Mouse (Mus musculus) neural tube, embryonic 13.5 days (tissue): ENCODE measurements at regions not wholly inside any gene's neighbourhood (a gene's known extent, or its start where the extent isn't known, plus 50 kb on each side); places are given as distances from the start of the nearest gene placed in this dataset.
A peak's percentile ranks its signal among the peaks of the same experiment; 100 is the strongest.

Experiments
- ATAC-seq: fragments of 200-750 bp; cut with Nextera tagmentation; 2 replicates; pipeline ENCODE4 v1.8.0; 2017; ENCODE audit warnings: low read depth, mild to moderate bottlenecking, moderate TSS enrichment, moderate library complexity
- H3K27ac ChIP-seq: fragments of 300-500 bp; sonication (generic); replicated peaks from 2 replicates; pipeline ENCODE4 v1.5.1; 2015; ENCODE audit warnings: moderate library complexity, mild to moderate bottlenecking, inconsistent platforms
- H3K27me3 ChIP-seq: fragments of 300-500 bp; sonication (generic); 2 replicates; pipeline ENCODE4 v1.6.1; 2015; ENCODE audit warnings: mild to moderate bottlenecking, inconsistent platforms
- H3K36me3 ChIP-seq: fragments of 300-500 bp; sonication (generic); 2 replicates; pipeline ENCODE4 v1.6.1; 2015; ENCODE audit warnings: mild to moderate bottlenecking, inconsistent platforms
- H3K4me1 ChIP-seq: fragments of 300-500 bp; sonication (generic); replicated peaks from 2 replicates; pipeline ENCODE4 v1.6.1; 2015; ENCODE audit warnings: inconsistent platforms
- H3K4me2 ChIP-seq: fragments of 300-500 bp; sonication (generic); 2 replicates; pipeline ENCODE4 v1.6.1; 2015; ENCODE audit warnings: inconsistent platforms, mild to moderate bottlenecking, moderate library complexity
- H3K4me3 ChIP-seq: fragments of 300-500 bp; sonication (generic); 2 replicates; pipeline ENCODE4 v1.5.1; 2015; ENCODE audit warnings: mild to moderate bottlenecking, inconsistent platforms
- H3K9ac ChIP-seq: fragments of 300-500 bp; sonication (generic); 2 replicates; pipeline ENCODE4 v1.6.1; 2015; ENCODE audit warnings: moderate library complexity, mild to moderate bottlenecking, inconsistent platforms
- H3K9me3 ChIP-seq: fragments of 300-500 bp; sonication (generic); 2 replicates; pipeline ENCODE4 v1.6.1; 2016; ENCODE audit warnings: inconsistent platforms
- WGBS: fragments of 180-500 bp; shearing (Covaris S2); methylation state at CpG from one replicate; pipeline ENCODE4 v1.1.7; 2015; 5-methylcytosine and 5-hydroxymethylcytosine counted together

GRCm38 (mm10) chr15:62460026-62460607 is 1384.9 kb downstream of the Gsdmc2 start:
- H3K4me1 ChIP-seq, result 0 out of 2 replicates have a peak, but pooled peaks cover 10% of the 10 kb centered on the region
- ATAC-seq, result no peak
- no peaks in the 10 kb centered on the region for H3K27me3 ChIP-seq
- H3K36me3 ChIP-seq, result no peaks in the 10 kb centered on the region
- no peak overlapping the region for H3K4me3 ChIP-seq
- no peak overlapping the region for H3K27ac ChIP-seq
- no peak overlapping the region for H3K9ac ChIP-seq
- no peak overlapping the region for H3K4me2 ChIP-seq
- 80% methylated on average over 6 of the region's 6 CpGs for WGBS
- no peaks in the 10 kb centered on the region for H3K9me3 ChIP-seq

DNA sequence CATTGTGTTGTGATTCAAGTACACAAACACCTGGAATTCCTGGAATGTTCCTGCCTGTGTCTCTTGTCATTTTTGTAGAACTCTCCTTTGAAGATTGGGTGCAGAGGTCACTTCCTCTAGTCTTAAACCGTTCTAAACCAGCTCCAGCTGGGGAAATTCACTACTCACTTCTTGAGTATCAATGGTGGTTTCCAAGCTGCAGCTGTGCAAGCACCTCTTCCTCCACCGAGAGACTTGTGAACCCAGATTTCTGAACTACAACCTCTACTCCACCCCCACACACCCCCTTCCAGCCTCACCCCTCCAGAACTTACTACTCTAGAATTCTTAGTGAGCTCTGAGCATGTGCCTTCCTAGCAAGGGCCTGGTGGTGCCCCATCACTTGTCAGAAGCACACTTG is 1387.0 kb downstream of the Gsdmc2 start:
- WGBS, result 61% methylated on average over 2 of the region's 2 CpGs

DNA sequence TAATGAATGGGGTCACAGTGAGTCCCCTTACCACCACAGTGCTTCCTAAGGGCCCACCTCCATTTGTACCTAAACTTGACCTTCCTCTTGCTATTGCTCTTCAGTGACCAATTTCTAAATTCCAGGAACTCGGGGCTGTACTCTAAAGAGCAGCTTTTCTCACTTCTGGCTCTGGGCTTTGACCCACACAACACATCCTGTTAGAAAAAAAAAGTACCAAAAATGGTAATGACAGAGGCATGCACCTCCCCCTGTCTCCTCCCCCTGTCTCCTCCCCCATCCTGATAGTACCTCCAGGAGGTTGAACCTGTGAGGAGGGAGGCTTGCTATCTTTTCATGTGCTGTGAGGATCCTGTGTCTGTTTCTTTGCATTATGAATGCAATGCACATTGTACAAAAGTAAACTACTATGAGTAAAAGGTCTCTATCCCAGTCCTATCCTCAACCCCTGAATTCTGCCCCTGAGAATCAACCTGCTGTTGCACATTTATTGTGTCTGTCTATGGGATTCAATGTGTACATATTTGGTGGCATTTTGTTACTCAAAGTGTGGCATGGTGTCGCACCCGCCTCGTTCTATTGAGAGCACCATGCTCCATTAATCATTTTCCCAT is 1387.8 kb downstream of the Gsdmc2 start:
- no peak overlapping the region for H3K27ac ChIP-seq
- no peak overlapping the region for H3K4me2 ChIP-seq
- ATAC-seq, result no peak
- no peak overlapping the region for H3K4me3 ChIP-seq
- H3K9me3 ChIP-seq, result no peaks in the 10 kb centered on the region
- no peaks in the 10 kb centered on the region for H3K36me3 ChIP-seq
- no peaks in the 10 kb centered on the region for H3K27me3 ChIP-seq
- 68% methylated on average over 4 of the region's 4 CpGs for WGBS
- H3K4me1 ChIP-seq, result no peaks in the 10 kb centered on the region
- H3K9ac ChIP-seq, result no peak overlapping the region

More for the DNA sequence above, 1387.0 kb downstream of the Gsdmc2 start:
- Histone ChIP-seq H3K27me3 (no peaks in the 10 kb centered on the region), H3K9ac (no peak overlapping the region), H3K36me3 (no peaks in the 10 kb centered on the region), H3K4me2 (no peak overlapping the region), H3K9me3 (no peaks in the 10 kb centered on the region), H3K4me1 (0 out of 2 replicates have a peak, but pooled peaks cover 8% of the 10 kb centered on the region), H3K27ac (no peak overlapping the region), H3K4me3 (no peak overlapping the region)
- no peak for ATAC-seq

DNA sequence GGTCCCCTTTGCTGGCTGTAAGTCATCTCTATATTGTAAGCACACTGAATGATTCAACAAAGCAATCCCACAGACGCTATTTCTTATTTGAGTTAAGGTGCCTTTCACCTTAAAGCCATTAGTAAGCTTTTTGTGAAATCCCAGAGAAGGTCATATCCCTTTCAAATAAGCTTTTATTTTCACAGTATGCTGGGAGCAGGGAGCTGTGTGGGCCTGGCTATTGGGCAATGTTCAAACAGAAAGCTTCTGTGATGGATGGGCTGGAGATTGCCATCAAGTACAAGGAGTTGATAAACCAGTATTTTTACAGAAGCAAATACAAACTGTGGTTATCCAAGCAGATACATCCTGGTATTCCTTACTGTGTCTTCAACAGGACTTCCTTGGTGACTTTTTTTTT is 1389.0 kb downstream of the Gsdmc2 start:
- Histone ChIP-seq H3K36me3 (no peaks in the 10 kb centered on the region), H3K9ac (no peak overlapping the region), H3K4me2 (no peak overlapping the region), H3K4me3 (no peak overlapping the region), H3K9me3 (no peaks in the 10 kb centered on the region), H3K27me3 (no peaks in the 10 kb centered on the region), H3K4me1 (no peaks in the 10 kb centered on the region), H3K27ac (no peak overlapping the region)
- ATAC-seq, result no peak
- WGBS, result 58% methylated on average over 1 of the region's 1 CpGs

DNA sequence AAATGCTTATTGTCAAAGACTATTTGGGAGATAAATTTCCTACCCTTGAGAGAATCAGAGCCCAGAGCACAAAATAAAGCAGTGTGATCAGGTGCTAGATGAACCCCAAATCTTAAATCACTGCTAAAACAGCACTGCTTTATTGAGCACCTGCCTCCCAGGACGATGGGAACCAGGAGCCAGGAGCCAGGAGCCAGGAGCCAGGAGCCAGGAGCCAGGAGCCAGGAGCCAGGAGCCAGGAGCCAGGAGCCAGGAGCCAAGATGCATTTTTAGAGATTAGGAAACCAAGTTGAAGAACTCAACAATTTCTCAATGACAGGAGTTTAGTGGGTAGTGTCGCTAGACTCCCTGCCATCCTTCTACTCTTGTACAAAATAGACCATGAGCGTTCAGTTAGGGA is 1396.9 kb downstream of the Gsdmc2 start:
- Histone ChIP-seq H3K9ac (no peak overlapping the region), H3K9me3 (no peaks in the 10 kb centered on the region), H3K27ac (no peak overlapping the region), H3K4me3 (no peak overlapping the region), H3K27me3 (no peaks in the 10 kb centered on the region), H3K4me1 (no peaks in the 10 kb centered on the region), H3K36me3 (no peaks in the 10 kb centered on the region), H3K4me2 (no peak overlapping the region)
- 77% methylated on average over 3 of the region's 3 CpGs for WGBS
- no peak for ATAC-seq

GRCm38 (mm10) chr15:62439211-62439610 is 1405.8 kb downstream of the Gsdmc2 start:
- Histone ChIP-seq H3K27ac (0 out of 2 replicates have a peak overlapping the region, but pooled peaks have one; percentile 7), H3K36me3 (no peaks in the 10 kb centered on the region), H3K9me3 (no peaks in the 10 kb centered on the region), H3K4me3 (no peak overlapping the region), H3K27me3 (no peaks in the 10 kb centered on the region), H3K4me1 (peaks cover 7% of the 10 kb centered on the region), H3K4me2 (no peak overlapping the region), H3K9ac (no peak overlapping the region)
- peak; percentile 78; the same call in 1 of the 2 replicates for ATAC-seq
- WGBS, result 19% methylated on average over 5 of the region's 5 CpGs

DNA sequence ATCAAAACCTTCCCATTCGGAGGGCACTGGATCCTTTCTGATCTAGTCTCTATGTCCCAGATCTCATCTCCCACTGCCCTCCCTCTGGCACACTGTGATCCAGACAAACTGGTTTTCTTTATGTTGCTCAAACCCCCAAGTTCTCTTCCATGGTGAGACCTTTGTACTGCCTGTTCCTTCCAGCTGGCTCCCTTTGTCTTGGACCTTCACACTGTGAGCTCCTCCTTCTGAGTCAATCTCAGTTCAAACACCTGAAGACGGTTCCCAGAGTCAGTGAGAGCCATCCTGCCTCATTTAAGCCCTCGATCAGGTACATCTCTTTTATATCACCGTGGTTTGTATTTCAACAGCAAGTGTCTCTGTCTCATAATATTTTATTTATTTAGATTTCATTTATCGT is 1408.3 kb downstream of the Gsdmc2 start:
- no peak overlapping the region for H3K9ac ChIP-seq
- no peaks in the 10 kb centered on the region for H3K9me3 ChIP-seq
- no peak for ATAC-seq
- no peak overlapping the region for H3K27ac ChIP-seq
- peaks cover 7% of the 10 kb centered on the region for H3K4me1 ChIP-seq
- H3K27me3 ChIP-seq, result no peaks in the 10 kb centered on the region
- 86% methylated on average over 5 of the region's 5 CpGs for WGBS
- no peaks in the 10 kb centered on the region for H3K36me3 ChIP-seq
- H3K4me2 ChIP-seq, result no peak overlapping the region
- no peak overlapping the region for H3K4me3 ChIP-seq

DNA sequence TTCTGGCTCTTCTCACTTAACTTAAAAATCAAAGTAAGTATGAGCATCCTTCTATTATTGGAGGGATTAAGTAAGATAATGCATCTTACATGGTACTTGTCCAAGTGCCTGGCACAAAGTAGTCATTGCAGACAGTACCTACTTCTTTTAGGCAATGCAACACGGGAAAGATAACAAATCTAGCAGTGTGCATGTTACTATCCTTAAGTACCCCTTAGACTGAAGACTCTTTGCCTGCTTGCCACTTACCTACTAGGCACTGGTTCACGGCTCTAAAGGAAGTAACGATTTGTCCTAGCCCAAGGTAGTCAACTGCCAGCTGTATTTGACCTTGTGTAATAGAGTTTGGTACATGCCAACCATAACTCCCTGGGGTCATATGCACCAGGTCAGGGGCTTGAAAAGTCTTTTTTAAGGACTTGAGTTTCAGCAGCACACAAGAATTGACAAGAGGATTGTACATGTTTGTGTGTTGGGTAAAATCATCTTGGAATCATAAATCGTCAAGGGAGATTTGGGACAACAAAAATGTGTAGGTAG is 1409.8 kb downstream of the Gsdmc2 start:
- Histone ChIP-seq H3K9me3 (no peaks in the 10 kb centered on the region), H3K27me3 (no peaks in the 10 kb centered on the region), H3K9ac (no peak overlapping the region), H3K4me3 (no peak overlapping the region), H3K4me1 (peaks cover 7% of the 10 kb centered on the region), H3K27ac (no peak overlapping the region), H3K4me2 (no peak overlapping the region), H3K36me3 (no peaks in the 10 kb centered on the region)
- ATAC-seq, result no peak
- WGBS, result 89% methylated on average over 4 of the region's 4 CpGs

DNA sequence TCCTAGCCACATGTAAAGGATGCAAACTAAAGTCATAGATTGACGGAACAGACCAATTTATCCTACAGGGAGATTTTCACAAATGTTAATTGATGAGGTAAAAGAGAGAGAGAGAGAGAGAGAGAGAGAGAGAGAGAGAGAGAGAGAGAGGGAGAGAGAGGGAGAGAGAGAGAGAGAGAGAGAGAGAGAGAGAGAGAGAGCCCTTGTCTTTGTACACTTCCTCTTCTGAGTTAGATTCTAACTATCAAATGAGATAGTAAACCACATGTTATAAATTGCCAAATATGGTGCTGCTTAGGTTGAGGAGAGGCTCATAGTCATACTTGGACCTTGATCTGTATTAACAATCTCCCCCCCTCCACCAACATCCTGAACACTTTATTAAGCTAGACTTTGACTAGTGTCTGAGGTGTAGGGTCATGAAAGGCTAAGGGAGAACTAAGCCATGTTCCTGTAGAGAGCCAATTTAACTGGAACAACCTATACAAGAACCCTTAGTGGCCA is 1412.2 kb downstream of the Gsdmc2 start:
- no peak for ATAC-seq
- Histone ChIP-seq H3K27ac (no peak overlapping the region), H3K4me1 (no peaks in the 10 kb centered on the region), H3K9ac (no peak overlapping the region), H3K36me3 (no peaks in the 10 kb centered on the region), H3K4me3 (no peak overlapping the region), H3K4me2 (no peak overlapping the region), H3K9me3 (no peaks in the 10 kb centered on the region), H3K27me3 (no peaks in the 10 kb centered on the region)
- 96% methylated on average over 1 of the region's 1 CpGs for WGBS

DNA sequence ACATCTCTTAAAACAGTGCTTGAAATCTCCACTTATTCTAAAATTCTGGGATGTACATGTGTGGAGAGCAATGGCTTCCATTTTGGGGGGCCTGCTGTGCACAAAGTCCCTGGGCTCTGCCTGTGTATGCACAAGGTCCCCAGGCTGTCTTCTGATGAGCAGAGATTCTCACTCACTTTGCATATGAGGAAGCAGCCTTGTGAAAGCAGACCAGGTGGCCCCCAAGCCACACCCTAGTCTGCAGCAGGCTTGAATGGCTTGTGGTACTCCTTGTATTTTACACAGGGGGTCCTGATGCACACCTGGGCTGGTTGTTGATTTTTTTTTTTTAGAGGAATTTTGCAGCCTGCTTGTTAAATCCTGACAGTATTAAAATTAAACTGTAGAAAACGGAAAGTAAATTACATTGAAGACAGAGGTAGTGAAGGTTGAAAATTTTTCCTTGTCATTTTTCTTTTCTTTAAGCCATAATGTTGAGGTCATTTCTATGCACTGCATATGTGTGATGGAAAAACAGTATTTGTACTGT is 1413.8 kb downstream of the Gsdmc2 start:
- no peak overlapping the region for H3K27ac ChIP-seq
- ATAC-seq, result no peak
- H3K4me3 ChIP-seq, result no peak overlapping the region
- H3K36me3 ChIP-seq, result no peaks in the 10 kb centered on the region
- H3K27me3 ChIP-seq, result no peaks in the 10 kb centered on the region
- no peak overlapping the region for H3K4me2 ChIP-seq
- 77% methylated on average over 1 of the region's 1 CpGs for WGBS
- no peaks in the 10 kb centered on the region for H3K9me3 ChIP-seq
- no peak overlapping the region for H3K9ac ChIP-seq
- no peaks in the 10 kb centered on the region for H3K4me1 ChIP-seq

DNA sequence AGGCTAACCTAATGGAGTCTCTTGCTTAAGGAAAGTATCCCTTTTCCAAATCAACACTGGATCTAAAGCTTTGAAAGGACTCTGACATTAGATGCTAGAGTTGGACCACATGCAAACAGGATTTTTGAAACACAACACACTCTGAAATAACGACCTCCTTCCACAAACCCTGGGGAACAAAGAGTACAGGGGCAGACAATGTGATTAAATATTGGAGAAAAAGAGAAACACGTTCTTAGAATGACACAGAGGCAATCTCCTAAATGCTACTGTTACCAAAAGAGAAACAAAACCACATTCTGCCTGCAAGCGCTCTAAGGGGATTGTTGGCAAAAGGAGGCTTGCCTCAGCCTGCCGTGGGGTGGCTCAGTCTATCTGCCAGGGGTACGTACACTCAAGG is 1422.0 kb downstream of the Gsdmc2 start:
- H3K36me3 ChIP-seq, result no peaks in the 10 kb centered on the region
- no peak overlapping the region for H3K4me2 ChIP-seq
- no peaks in the 10 kb centered on the region for H3K9me3 ChIP-seq
- H3K4me3 ChIP-seq, result no peak overlapping the region
- no peak for ATAC-seq
- H3K27me3 ChIP-seq, result no peaks in the 10 kb centered on the region
- H3K27ac ChIP-seq, result no peak overlapping the region
- H3K4me1 ChIP-seq, result no peaks in the 10 kb centered on the region
- H3K9ac ChIP-seq, result no peak overlapping the region
- 86% methylated on average over 5 of the region's 5 CpGs for WGBS

DNA sequence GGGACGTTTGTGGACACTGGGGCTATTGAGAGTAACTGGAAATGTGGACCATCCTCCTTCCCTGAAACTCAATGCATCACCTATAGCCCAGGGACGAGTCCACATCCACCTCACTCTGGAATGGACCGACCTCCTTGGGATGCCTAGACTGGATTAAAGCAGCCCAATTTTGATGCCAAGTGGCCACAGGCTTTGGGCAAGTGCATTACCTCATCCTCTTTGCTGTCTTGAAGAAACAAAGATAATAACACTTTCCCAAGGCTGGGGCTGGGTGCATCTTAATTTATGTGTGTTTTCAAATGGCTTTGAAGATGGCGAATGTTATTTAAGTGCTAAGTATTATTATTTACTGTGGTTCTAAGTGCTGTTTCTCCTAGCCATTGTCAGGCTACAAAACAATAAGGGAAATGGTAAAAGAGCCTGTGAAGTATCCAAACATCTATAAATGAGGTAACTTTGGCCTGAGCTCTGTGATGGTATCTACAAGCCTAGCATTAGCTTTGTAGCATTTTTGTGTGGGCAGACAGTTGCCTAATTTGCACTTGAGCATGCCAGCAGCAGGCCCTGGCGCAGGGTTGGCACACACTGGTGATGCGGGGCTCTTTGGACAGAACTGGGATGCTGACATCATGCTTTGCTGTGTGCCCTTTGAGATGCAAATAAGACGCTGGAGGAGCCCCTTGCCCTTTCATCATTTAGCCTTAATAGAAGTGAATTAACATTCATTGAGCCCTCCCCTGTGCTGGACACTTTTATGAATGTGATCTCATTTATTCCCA is 1423.7 kb downstream of the Gsdmc2 start:
- Histone ChIP-seq H3K27me3 (no peaks in the 10 kb centered on the region), H3K9me3 (no peaks in the 10 kb centered on the region), H3K27ac (no peak overlapping the region), H3K4me1 (no peaks in the 10 kb centered on the region), H3K4me2 (no peak overlapping the region), H3K9ac (no peak overlapping the region), H3K36me3 (no peaks in the 10 kb centered on the region), H3K4me3 (no peak overlapping the region)
- ATAC-seq, result no peak
- WGBS, result 74% methylated on average over 7 of the region's 7 CpGs
